Mouse (Mus musculus) E14TG2a.4 (cell line): Measurements from ENCODE around the gene Prkce.

Experiments used
- CTCF ChIP-seq: conservative IDR thresholded peaks from 2 replicates; pipeline ENCODE4 v1.5.1; 2014; ENCODE audit warnings: low read length
- NANOG ChIP-seq: IDR thresholded peaks from 2 replicates; pipeline ENCODE4 v1.6.1; 2014; ENCODE audit warnings: borderline replicate concordance, low read length, mixed read lengths

GRCm38 (mm10) chr17:86705236-86705635 is 537.7 kb downstream of the Prkce start:
- TF ChIP-seq CTCF: no peak
- TF ChIP-seq NANOG: no peak
